Mouse (Mus musculus): ENCODE measurements around the gene Gm10521.
"Not testable (repeated sequence)": the region's sequence is repeated elsewhere in the genome, so short reads cannot be mapped to it uniquely, and the experiment has no call there.

The Gm10521 gene

DNA sequence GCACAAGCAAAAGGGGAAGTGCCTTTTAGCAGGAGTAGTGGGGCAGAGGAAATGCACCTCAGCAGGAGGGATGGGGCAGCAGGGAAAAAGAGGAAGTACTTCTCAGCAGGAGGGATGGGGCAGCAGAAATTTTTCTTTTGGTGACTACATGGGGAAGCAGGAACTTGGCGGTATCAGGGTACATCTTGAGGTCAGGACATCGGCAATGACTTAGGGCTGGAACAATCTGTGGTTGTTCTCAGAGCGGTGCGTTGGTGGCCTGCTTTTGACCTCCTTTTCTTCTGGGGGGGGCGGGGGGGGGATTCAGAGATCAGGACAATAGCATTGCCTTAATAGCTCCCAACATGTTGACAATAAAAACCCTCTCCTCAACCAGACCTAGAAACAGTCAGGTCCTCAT is at the start of gene Gm10521:
Gene Gm10521 (plus strand): TSS at position 301 of the 400 bp plus-strand sequence.
- DNase-seq (ENCODE audit: low spot score in 2 of 2) = not testable (repeated sequence)

- DNase-seq (ENCODE audit: low spot score in 2 of 2) = no peak
Observed at GRCm38 (mm10) chr1:171848201-171848600, 47.3 kb upstream of the Gm10521 start.

DNA sequence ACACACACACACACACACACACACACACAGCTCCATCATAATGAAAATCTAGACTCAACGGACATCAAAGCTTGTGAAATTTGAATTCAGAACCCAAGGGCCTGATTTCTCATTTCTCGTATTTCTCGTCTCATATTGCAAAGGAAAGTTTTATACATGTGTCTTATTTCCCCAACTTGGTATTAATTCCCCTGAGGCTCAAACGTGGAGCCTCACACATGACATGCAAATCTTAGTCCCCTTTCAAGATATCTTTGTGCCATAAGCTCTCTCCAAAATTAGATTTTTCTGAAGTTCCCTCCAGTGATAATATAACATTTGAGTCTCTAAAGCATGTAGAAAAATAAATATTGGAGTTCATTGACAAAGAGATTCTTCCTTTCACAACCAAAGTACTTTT is 46.7 kb upstream of the Gm10521 start:
- DNase-seq (ENCODE audit: low spot score in 2 of 2) = no peak

DNA sequence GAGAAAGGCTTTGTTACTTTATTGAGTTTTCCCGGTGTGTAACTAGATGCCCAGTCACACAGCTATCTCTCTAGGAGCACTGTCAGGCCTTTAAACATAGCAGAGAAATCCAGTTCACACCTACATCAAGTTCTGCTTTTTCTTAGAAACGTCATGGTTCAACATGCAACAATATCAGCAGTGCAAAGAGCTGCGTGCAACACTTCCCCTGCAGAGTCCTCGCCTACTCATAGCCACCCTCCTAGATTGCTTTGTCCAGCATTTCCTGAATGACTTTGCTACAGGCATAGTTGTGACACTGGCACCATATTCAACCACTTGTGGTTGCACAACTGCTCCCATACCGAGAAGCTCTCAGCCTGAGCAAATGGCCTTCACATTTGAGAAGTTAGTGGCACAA is 46.0 kb upstream of the Gm10521 start:
- DNase-seq (ENCODE audit: low spot score in 2 of 2) = peak in 1 of 2 experiments; percentile 34

GRCm38 (mm10) chr1:171865467-171865866 is 30.0 kb upstream of the Gm10521 start:
- DNase-seq (ENCODE audit: low spot score in 2 of 2) = no peak

DNA sequence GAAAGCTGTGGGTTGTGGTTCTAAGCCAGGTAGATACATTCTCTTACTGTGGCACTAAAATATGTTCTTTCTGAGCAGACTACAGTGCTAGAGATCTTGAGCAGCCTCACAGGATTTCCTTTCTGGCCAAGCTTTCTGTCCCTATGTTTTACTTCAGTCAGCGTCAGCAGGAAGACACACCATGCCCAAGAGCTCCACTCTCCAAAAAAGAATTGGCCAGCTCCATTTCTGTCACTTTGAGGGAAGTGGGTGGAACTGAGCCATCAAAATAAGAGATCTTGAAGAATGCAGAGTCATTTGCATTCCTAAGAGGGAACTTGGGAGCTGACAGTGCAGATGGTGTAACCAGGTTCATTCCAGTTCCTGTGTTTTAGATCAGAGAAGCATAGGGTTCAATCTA is 8.5 kb upstream of the Gm10521 start:
- DNase-seq (ENCODE audit: low spot score in 2 of 2) = peak in 1 of 2 experiments; percentile 32

- DNase-seq (ENCODE audit: low spot score in 2 of 2) = no peak
Observed at GRCm38 (mm10) chr1:171904011-171904410, 8.5 kb downstream of the Gm10521 start.

DNA sequence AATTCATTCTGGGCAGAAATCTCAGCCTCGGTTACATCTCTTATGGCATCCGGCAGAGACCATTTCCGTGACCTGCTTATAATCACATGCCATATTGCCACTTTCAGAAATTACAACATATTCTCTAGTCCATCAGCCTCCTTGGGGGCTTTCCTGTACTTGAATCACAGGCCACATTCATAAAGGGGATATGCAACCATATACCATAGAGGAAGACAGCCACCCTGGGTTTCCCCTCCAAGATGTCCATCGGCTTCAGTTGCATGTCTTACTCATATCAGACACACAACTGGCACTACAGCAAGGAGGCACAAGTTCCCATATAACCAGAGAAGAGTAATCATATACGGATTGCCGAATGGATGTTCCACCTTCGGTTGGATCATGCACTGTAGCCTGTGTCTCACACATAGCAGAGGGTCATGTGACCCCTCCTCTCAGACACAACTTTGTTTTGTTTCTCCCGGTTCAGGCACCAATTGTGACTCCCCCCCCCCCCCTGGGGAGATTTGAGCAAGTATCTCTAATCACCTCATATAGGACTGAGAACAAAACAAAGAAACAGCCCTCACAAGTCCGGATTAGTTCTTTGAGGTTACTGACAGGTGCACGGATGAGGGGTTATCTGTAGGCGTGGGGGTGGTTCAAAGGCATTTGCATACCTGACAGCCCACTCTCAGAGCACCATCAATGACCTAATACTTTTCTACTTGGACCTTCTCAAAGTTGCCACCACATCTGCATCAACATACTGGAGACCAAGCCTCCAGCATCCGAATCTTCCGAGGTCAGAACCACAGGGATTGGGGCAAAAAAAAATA is 20.4 kb downstream of the Gm10521 start:
- DNase-seq (ENCODE audit: low spot score in 2 of 2) = no peak

- DNase-seq (ENCODE audit: low spot score in 2 of 2) = no peak
Observed at GRCm38 (mm10) chr1:171917305-171918039, 22.0 kb downstream of the Gm10521 start, which contains the start of gene Slamf6. Slamf6 (plus strand) TSS chr1:171917515.

DNA sequence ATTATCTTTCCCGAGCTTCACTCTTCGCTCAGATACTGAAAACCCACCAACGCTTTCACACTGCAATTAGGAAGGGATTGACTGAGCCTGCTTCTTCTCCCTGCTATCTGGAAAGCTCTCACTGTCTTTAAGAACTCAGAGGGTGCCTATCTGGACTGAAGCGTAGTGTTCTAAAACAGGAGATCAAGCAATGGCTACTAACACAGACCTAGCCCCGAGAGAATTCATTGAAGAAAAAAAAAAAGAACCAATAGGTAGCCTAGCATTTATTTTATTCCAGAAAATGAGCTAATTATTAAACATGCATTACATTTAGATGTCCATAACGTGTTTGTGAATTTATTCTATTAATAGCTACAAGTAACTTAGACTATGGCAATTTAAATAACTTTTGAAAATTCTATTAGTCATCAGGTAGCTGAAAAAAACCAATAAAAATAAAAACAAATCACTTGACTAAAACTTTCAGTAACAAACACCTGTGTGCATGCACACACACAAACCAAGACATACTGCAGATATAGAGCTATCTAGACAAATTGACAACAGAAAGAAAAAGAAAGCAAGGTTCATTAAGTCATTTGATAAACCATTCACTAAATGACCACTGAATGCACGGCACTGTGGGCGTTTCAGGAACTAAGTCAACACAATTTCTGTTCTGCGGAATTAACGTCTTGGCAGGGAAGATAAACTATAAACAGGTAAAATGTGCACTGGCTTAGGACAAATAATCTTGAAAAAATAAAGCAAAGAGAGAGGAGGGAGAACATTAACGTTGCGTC is 22.9 kb downstream of the Gm10521 start:
- DNase-seq (ENCODE audit: low spot score in 2 of 2) = no peak

DNA sequence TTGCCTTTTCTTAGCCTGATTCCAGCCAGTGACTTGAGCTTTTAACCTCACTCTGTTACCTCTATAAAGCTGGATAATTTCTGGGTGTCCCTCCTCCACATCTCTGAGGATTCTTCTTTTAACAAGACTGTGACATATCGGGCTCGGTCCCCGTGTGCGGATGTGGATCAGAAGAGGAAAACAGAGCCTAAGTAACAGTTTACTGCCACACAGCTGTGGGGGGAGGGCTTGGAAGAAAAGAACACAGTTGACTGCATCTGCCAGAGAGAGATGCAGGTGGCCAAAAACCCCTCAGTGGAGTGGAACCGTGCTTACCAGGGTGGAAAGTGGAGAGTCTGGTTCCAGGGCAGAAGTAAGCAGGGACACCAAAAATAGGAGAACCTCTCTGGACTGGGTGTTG is 23.7 kb downstream of the Gm10521 start:
- no peak for DNase-seq (ENCODE audit: low spot score in 2 of 2)

GRCm38 (mm10) chr1:171919901-171920510 is 24.5 kb downstream of the Gm10521 start:
- DNase-seq (ENCODE audit: low spot score in 2 of 2) = no peak

GRCm38 (mm10) chr1:171920989-171921621 is 25.6 kb downstream of the Gm10521 start:
- DNase-seq (ENCODE audit: low spot score in 2 of 2) = no peak

- DNase-seq (ENCODE audit: low spot score in 2 of 2) = no peak
Observed at GRCm38 (mm10) chr1:171921641-171922040, 26.2 kb downstream of the Gm10521 start.

GRCm38 (mm10) chr1:171922844-171923243 is 27.4 kb downstream of the Gm10521 start:
- DNase-seq (ENCODE audit: low spot score in 2 of 2) = no peak

- no peak for DNase-seq (ENCODE audit: low spot score in 2 of 2)
Observed at GRCm38 (mm10) chr1:171924900-171925299, 29.4 kb downstream of the Gm10521 start.

DNA sequence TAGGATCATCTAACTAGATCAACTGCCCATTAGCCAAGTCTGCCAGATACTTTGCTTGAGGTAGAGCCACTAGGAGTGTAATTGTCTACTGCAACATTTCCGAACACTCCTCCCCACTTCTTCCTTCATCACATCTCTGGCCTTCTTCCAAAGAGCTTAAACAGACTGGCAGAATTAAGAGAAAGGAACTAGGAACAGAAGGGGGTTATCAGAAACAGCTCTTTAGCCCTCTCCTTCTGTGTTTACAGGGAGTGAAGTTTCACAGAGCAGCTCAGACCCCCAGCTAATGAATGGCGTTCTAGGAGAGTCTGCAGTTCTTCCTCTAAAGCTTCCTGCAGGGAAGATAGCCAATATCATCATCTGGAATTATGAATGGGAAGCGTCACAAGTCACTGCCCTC is 38.4 kb downstream of the Gm10521 start:
- no peak for DNase-seq (ENCODE audit: low spot score in 2 of 2)

DNA sequence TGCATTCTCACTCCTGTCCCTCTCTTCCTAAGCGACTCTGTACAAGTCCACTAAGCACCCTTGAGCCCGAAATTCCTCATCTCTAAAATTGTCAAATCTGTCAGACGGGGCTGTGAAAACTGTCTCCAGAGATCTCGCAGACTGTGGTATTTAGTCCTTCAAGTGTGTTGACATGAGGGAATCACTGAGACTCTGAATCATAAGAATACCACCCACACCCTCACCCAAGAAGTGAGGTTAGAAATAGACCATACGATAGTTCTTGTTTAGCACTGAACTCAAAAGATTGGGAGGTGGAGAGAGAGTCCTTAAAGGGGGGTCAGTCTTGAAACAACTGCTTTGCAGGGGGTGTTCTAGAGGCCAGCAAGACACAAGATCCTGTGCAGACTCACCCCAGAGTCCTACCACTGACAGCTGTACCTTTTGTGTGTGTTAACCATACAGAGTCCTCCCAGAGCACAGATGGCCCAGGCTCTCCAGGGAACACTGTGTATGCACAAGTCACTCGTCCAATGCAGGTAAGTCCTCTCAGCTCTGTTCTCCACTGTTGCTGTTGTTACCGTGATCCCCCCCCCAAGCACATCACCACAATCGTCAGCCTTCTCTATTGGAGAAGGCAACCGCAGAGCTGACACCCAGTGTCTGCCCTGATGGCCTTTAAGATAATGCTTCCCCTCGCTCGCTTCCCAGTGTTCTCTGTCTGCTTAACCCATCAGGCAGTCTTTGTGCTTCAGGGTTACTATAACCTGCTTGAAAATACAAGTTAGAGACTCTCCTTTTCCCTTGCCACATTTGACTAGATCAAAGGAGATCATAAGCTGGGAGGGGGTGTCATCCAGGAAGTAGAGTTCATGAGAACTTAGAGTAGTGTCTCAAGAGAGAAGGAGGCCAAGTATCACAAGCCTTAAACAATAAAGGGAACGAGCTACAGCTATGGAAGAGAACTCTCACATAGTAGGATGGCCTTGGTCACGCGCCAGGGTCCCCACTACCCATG is 43.8 kb downstream of the Gm10521 start:
- no peak for DNase-seq (ENCODE audit: low spot score in 2 of 2)

- DNase-seq (ENCODE audit: low spot score in 2 of 2) = no peak
Observed at GRCm38 (mm10) chr1:171940626-171941025, 45.2 kb downstream of the Gm10521 start.

- DNase-seq (ENCODE audit: low spot score in 2 of 2) = no peak
Observed at GRCm38 (mm10) chr1:171946447-171946995, 51.1 kb downstream of the Gm10521 start.
